Mouse (Mus musculus) stomach, embryonic 15.5 days (tissue): ENCODE measurements around the gene Adra1b. TPM values are rescaled to one million over a fixed set of nuclear protein-coding genes. Genes with fewer than 3 reads are reported as not detected.

Source experiments
- ATAC-seq: fragments of 200-750 bp; cut with Nextera tagmentation; 2 replicates; pipeline ENCODE4 v1.8.0; 2017; ENCODE audit warnings: low read depth, moderate number of reproducible peaks, moderate TSS enrichment; ENCODE audit not compliant: insufficient read depth, low FRiP score
- H3K27ac ChIP-seq: fragments of 300-500 bp; sonication (generic); 2 replicates; pipeline ENCODE4 v1.5.1; 2015; ENCODE audit warnings: mild to moderate bottlenecking, inconsistent platforms
- H3K27me3 ChIP-seq: fragments of 300-500 bp; sonication (generic); replicated peaks from 2 replicates; pipeline ENCODE4 v1.6.1; 2015; ENCODE audit warnings: inconsistent platforms
- H3K36me3 ChIP-seq: fragments of 300-500 bp; sonication (generic); 2 replicates; pipeline ENCODE4 v1.6.1; 2015; ENCODE audit warnings: inconsistent platforms
- H3K4me1 ChIP-seq: fragments of 300-500 bp; sonication (generic); 2 replicates; pipeline ENCODE4 v1.6.1; 2015; ENCODE audit warnings: inconsistent platforms
- H3K4me2 ChIP-seq: fragments of 300-500 bp; sonication (generic); 2 replicates; pipeline ENCODE4 v1.6.1; 2015; ENCODE audit warnings: mild to moderate bottlenecking, inconsistent platforms
- H3K4me3 ChIP-seq: fragments of 300-500 bp; sonication (generic); replicated peaks from 2 replicates; pipeline ENCODE4 v1.5.1; 2015; ENCODE audit warnings: inconsistent platforms
- H3K9ac ChIP-seq: fragments of 300-500 bp; sonication (generic); 2 replicates; pipeline ENCODE4 v1.6.1; 2015; ENCODE audit warnings: inconsistent platforms
- H3K9me3 ChIP-seq: fragments of 300-500 bp; sonication (generic); 2 replicates; pipeline ENCODE4 v1.6.1; 2016; ENCODE audit warnings: inconsistent platforms
- WGBS: fragments of 180-500 bp; shearing (Covaris S2); methylation state at CpG from one replicate; pipeline ENCODE4 v1.1.7; 2015; 5-methylcytosine and 5-hydroxymethylcytosine counted together
- polyA plus RNA-seq: library from polyadenylated mRNA; unstranded; fragments of >200 nt; fragmentation: Nextera tagmentation; extraction: Ambion mirVana; gene quantifications from 2 replicates; pipeline ENCODE4 v1.2.1, GENCODE M21; 2015

Gene Adra1b
- polyA plus RNA-seq, 1 experiment from 2014 or later = 0.54 TPM

DNA sequence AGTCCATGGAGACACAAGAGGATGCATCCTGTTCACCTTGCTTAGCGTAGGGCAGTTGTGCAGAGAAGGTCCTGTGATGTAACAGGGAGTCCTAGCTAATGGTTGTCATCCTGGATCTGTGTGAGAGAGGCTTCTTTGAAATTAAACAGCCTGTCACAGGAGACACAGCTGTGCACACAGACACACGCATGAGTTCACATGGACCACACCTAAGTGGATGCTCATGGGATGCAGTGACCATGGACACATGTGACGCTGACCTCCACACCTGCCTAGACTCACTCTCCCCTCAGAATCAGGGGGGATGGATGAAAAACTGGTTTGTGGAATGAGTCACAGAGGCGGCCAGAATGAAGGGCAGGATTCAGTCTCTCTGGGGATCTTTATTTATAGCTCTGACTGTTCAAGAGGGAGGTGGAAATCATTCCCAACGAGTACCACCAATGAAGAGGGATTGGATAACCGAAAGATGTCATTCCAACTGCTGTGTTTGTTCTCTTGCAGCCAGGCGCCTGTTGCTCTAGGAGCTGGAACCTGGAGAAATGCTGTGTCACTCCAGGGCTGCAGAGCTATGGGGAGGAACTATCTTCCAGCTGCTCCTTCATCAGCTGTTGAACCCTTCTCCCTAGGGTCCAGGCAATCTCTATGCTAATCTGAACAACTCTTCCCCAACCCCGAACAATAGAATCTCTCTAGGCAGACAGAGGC, 11.6 kb downstream of the Adra1b start:
- no peak for ATAC-seq

GRCm38 (mm10) chr11:43888736-43889135, 12.3 kb downstream of the Adra1b start:
- no peaks in the 10 kb centered on the region for H3K9me3 ChIP-seq
- 79% methylated on average over 8 of the region's 8 CpGs for WGBS
- ATAC-seq = no peak

More for the DNA sequence above, 11.6 kb downstream of the Adra1b start:
- no peaks in the 10 kb centered on the region for H3K27me3 ChIP-seq
- WGBS = 65% methylated on average over 8 of the region's 8 CpGs
- no peak overlapping the region for H3K4me3 ChIP-seq
- H3K36me3 ChIP-seq = no peaks in the 10 kb centered on the region
- no peaks in the 10 kb centered on the region for H3K4me1 ChIP-seq
- H3K27ac ChIP-seq = no peak overlapping the region
- no peak overlapping the region for H3K4me2 ChIP-seq
- no peaks in the 10 kb centered on the region for H3K9me3 ChIP-seq
- no peak overlapping the region for H3K9ac ChIP-seq

GRCm38 (mm10) chr11:43887597-43887996, 13.4 kb downstream of the Adra1b start:
- Histone ChIP-seq H3K4me1 (no peaks in the 10 kb centered on the region), H3K27ac (no peak overlapping the region), H3K9ac (no peak overlapping the region), H3K36me3 (no peaks in the 10 kb centered on the region), H3K27me3 (no peaks in the 10 kb centered on the region), H3K9me3 (no peaks in the 10 kb centered on the region), H3K4me3 (no peak overlapping the region), H3K4me2 (no peak overlapping the region)
- ATAC-seq = no peak

More at GRCm38 (mm10) chr11:43888736-43889135, 12.3 kb downstream of the Adra1b start:
- Histone ChIP-seq H3K27ac (no peak overlapping the region), H3K4me1 (no peaks in the 10 kb centered on the region), H3K4me3 (no peak overlapping the region), H3K27me3 (no peaks in the 10 kb centered on the region), H3K36me3 (no peaks in the 10 kb centered on the region), H3K4me2 (no peak overlapping the region), H3K9ac (no peak overlapping the region)

DNA sequence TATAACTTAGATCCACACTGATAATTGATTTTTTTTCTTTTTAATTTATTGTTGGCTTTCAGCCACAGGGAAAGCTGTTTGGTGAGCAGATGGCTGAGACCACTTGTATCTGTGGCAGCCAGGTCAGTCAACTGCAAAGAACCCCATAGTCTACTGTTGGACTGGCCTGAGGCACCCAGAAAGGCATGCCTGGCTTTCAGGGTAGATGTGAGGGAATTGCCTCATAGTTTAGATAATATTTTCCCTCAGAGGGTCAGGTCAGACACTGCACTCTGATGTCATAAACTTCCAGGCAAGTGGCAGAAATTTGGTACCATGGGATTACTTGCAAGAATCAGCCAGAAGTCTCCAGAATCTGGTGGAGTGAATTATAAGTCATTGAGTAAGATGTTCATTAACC, 16.5 kb downstream of the Adra1b start:
- H3K27me3 ChIP-seq = no peaks in the 10 kb centered on the region
- H3K27ac ChIP-seq = no peak overlapping the region
- H3K4me1 ChIP-seq = no peaks in the 10 kb centered on the region
- H3K9me3 ChIP-seq = no peaks in the 10 kb centered on the region
- no peak overlapping the region for H3K9ac ChIP-seq
- no peak overlapping the region for H3K4me2 ChIP-seq
- no peaks in the 10 kb centered on the region for H3K36me3 ChIP-seq
- H3K4me3 ChIP-seq = no peak overlapping the region
- ATAC-seq = no peak

- no peaks in the 10 kb centered on the region for H3K36me3 ChIP-seq
- H3K27me3 ChIP-seq = no peaks in the 10 kb centered on the region
- no peak overlapping the region for H3K4me3 ChIP-seq
- H3K4me1 ChIP-seq = no peaks in the 10 kb centered on the region
- H3K9me3 ChIP-seq = no peaks in the 10 kb centered on the region
- 89% methylated on average over 5 of the region's 5 CpGs for WGBS
- H3K4me2 ChIP-seq = no peak overlapping the region
- ATAC-seq = no peak
- no peak overlapping the region for H3K27ac ChIP-seq
- no peak overlapping the region for H3K9ac ChIP-seq
Observed at GRCm38 (mm10) chr11:43883641-43884181, 17.3 kb downstream of the Adra1b start.

DNA sequence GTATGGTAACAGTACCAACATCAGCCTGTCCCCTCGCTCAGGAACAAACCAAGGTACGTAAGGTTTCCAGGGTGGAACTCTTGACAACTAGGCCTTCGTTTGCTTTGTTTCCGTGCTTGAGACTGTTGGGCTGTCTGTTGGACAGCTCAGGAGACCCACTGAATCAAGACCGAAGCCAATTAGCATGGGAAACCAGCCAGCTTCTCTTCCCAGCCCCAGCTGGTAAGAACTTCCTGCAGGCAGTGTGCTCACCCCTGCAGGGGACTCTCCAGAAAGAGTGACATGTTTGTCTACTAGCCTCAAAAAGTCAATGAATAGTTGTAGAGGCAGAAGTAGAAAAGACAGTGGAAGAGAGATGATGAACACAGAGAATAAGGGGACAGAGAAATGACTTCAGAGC, 23.8 kb downstream of the Adra1b start:
- Histone ChIP-seq H3K27ac (no peak overlapping the region), H3K4me3 (no peak overlapping the region), H3K4me2 (no peak overlapping the region), H3K9me3 (no peaks in the 10 kb centered on the region), H3K9ac (no peak overlapping the region), H3K36me3 (no peaks in the 10 kb centered on the region), H3K27me3 (no peaks in the 10 kb centered on the region), H3K4me1 (no peaks in the 10 kb centered on the region)
- ATAC-seq = no peak
- 79% methylated on average over 5 of the region's 5 CpGs for WGBS

- Histone ChIP-seq H3K9ac (no peak overlapping the region), H3K4me3 (no peak overlapping the region), H3K4me1 (no peaks in the 10 kb centered on the region), H3K36me3 (no peaks in the 10 kb centered on the region), H3K4me2 (no peak overlapping the region), H3K27ac (no peak overlapping the region), H3K9me3 (no peaks in the 10 kb centered on the region), H3K27me3 (no peaks in the 10 kb centered on the region)
- ATAC-seq = no peak
- 60% methylated on average over 4 of the region's 4 CpGs for WGBS
Observed at GRCm38 (mm10) chr11:43867721-43868281, 33.2 kb downstream of the Adra1b start.

- ATAC-seq = no peak
- H3K9ac ChIP-seq = no peak overlapping the region
- no peaks in the 10 kb centered on the region for H3K4me1 ChIP-seq
- no peaks in the 10 kb centered on the region for H3K27me3 ChIP-seq
- no peaks in the 10 kb centered on the region for H3K9me3 ChIP-seq
- no peak overlapping the region for H3K4me3 ChIP-seq
- no peak overlapping the region for H3K27ac ChIP-seq
- whole genome bisulfite sequencing = 81% methylated on average over 6 of the region's 6 CpGs
- H3K4me2 ChIP-seq = no peak overlapping the region
- H3K36me3 ChIP-seq = no peaks in the 10 kb centered on the region
Observed at GRCm38 (mm10) chr11:43865298-43866165, 35.5 kb downstream of the Adra1b start.

- Histone ChIP-seq H3K4me3 (no peak overlapping the region), H3K4me2 (no peak overlapping the region), H3K36me3 (no peaks in the 10 kb centered on the region), H3K9ac (no peak overlapping the region), H3K27me3 (no peaks in the 10 kb centered on the region), H3K4me1 (no peaks in the 10 kb centered on the region), H3K27ac (no peak overlapping the region), H3K9me3 (no peaks in the 10 kb centered on the region)
- ATAC-seq = no peak
- 73% methylated on average over 6 of the region's 6 CpGs for WGBS
Observed at GRCm38 (mm10) chr11:43853046-43853445, 48.0 kb downstream of the Adra1b start.

DNA sequence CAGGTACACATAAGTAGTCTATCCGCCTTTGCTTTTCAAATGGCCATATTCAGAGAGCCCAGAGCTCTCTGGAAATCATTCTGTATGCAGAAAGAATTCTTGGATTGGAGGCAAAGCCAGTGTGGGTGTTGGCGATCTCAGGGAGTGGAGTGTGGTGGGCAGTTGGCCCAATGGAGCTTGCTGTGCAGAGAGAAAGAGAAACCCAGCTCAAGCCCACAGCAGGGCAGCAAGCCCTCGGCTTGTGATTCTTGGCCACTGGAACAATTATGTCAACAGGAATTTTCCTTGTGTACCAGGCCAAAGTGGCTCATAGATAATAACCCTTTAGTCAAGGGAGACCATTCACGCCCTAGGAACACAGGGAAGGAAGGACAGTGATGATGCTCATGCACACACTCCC, 53.0 kb downstream of the Adra1b start:
- H3K27ac ChIP-seq = no peak overlapping the region
- H3K4me2 ChIP-seq = no peak overlapping the region
- no peaks in the 10 kb centered on the region for H3K36me3 ChIP-seq
- H3K9ac ChIP-seq = no peak overlapping the region
- ATAC-seq = no peak
- WGBS = 80% methylated on average over 4 of the region's 4 CpGs
- no peaks in the 10 kb centered on the region for H3K27me3 ChIP-seq
- no peak overlapping the region for H3K4me3 ChIP-seq
- H3K4me1 ChIP-seq = no peaks in the 10 kb centered on the region
- H3K9me3 ChIP-seq = no peaks in the 10 kb centered on the region

GRCm38 (mm10) chr11:43841596-43841995, 59.4 kb downstream of the Adra1b start:
- Histone ChIP-seq H3K27me3 (peaks cover 7% of the 10 kb centered on the region; the same call in 1 of the 2 replicates), H3K4me2 (no peak overlapping the region), H3K4me1 (peaks cover under 1% of the 10 kb centered on the region; the same call in 1 of the 2 replicates), H3K36me3 (no peaks in the 10 kb centered on the region), H3K27ac (no peak overlapping the region), H3K9me3 (no peaks in the 10 kb centered on the region), H3K4me3 (no peak overlapping the region), H3K9ac (no peak overlapping the region)
- WGBS = 53% methylated on average over 10 of the region's 10 CpGs
- no peak for ATAC-seq

GRCm38 (mm10) chr11:43840491-43840890, 60.5 kb downstream of the Adra1b start:
- Histone ChIP-seq H3K27ac (no peak overlapping the region), H3K4me1 (peaks cover 10% of the 10 kb centered on the region; the same call in 1 of the 2 replicates), H3K4me3 (no peak overlapping the region), H3K9ac (no peak overlapping the region), H3K36me3 (no peaks in the 10 kb centered on the region), H3K9me3 (no peaks in the 10 kb centered on the region), H3K4me2 (no peak overlapping the region), H3K27me3 (peaks cover 17% of the 10 kb centered on the region)
- ATAC-seq = no peak
- 39% methylated on average over 6 of the region's 6 CpGs for WGBS
